Comparison of ENCODE assay signal across 23 mouse cellular contexts in genomic region chr5:150188031-150188430, GRCm38 (mm10).
"Had no signal": no experiment of that assay in that cellular context is flagged by ENCODE, and none has a peak within 500 bp of the region (broad histone marks: within the 10 kb centered on the region; RNA-seq: fewer than 3 reads in every experiment).

No protein-coding gene starts in this region.

- H3K4me1 ChIP-seq: heart, embryonic 12.5 days; hindbrain, embryonic 13.5 days; hindbrain, embryonic 15.5 days; intestine, embryonic 15.5 days; limb, embryonic 10.5 days; limb, embryonic 12.5 days had no signal

- H3K4me3 ChIP-seq: gastrocnemius, adult 2 months; heart, adult 2 months; heart, embryonic 12.5 days; hindbrain, embryonic 13.5 days; hindbrain, embryonic 15.5 days; intestine, embryonic 15.5 days; layer of hippocampus, adult 2 months; left cerebral cortex, adult 2 months; limb, embryonic 10.5 days; limb, embryonic 12.5 days; liver, embryonic 12.5 days had no signal

- H3K27ac ChIP-seq: gastrocnemius, adult 2 months; heart, adult 2 months; hindbrain, embryonic 13.5 days; hindbrain, embryonic 15.5 days; intestine, embryonic 15.5 days; layer of hippocampus, adult 2 months; left cerebral cortex, adult 2 months; limb, embryonic 10.5 days; limb, embryonic 12.5 days; liver, embryonic 12.5 days; liver, embryonic 14.5 days had no signal

- ATAC-seq: inflammation-experienced regulatory T-cells, adult 6 months; intestine, embryonic 15.5 days; intestine, postnatal 0 days; liver, embryonic 12.5 days had no signal

- H3K9me3 ChIP-seq: hindbrain, embryonic 15.5 days; intestine, embryonic 15.5 days; limb, embryonic 10.5 days had no signal

- H3K36me3 ChIP-seq: hindbrain, embryonic 13.5 days; intestine, embryonic 15.5 days; limb, embryonic 10.5 days; limb, embryonic 12.5 days; liver, embryonic 12.5 days had no signal

- DNase-seq: gastrocnemius, adult 2 months; gastrocnemius, postnatal 10 days; gastrocnemius, postnatal 25 days; heart, adult 2 months; heart, postnatal 4 days; kidney, adult 18-20 months; kidney, adult 8-10 months; kidney, postnatal 10 days; kidney, postnatal 25 days; kidney, postnatal 4 days; liver had no signal

- H3K27me3 ChIP-seq: heart, embryonic 12.5 days; hindbrain, embryonic 13.5 days; hindbrain, embryonic 15.5 days; intestine, embryonic 15.5 days; limb, embryonic 12.5 days; liver, embryonic 12.5 days had no signal
